Mouse (Mus musculus) Muller cell, postnatal 12 days (primary cell): Measurements from ENCODE around the gene Gm49361.

Source experiments
- DNase-seq: peaks from one replicate; pipeline ENCODE4 v3.0.0-alpha.2; 2015; ENCODE audit errors: inconsistent ontology term

Gene Gm49361

GRCm38 (mm10) chr14:57730527-57730926 is 15.4 kb downstream of the Gm49361 start:
- DNase-seq: peak; percentile 80

GRCm38 (mm10) chr14:57729975-57730499 is 15.9 kb downstream of the Gm49361 start:
- peak; percentile 65 for DNase-seq

- no peak for DNase-seq
Observed at GRCm38 (mm10) chr14:57729364-57729763, 16.5 kb downstream of the Gm49361 start.

GRCm38 (mm10) chr14:57726172-57726571 is 19.7 kb downstream of the Gm49361 start:
- DNase-seq: no peak

- no peak for DNase-seq
Observed at GRCm38 (mm10) chr14:57724473-57724872, 21.4 kb downstream of the Gm49361 start.

GRCm38 (mm10) chr14:57718245-57718644 is 27.7 kb downstream of the Gm49361 start:
- no peak for DNase-seq

GRCm38 (mm10) chr14:57716601-57717245 is 29.2 kb downstream of the Gm49361 start:
- peak; percentile 92 for DNase-seq

GRCm38 (mm10) chr14:57712884-57713283 is 33.0 kb downstream of the Gm49361 start:
- DNase-seq: no peak

GRCm38 (mm10) chr14:57711059-57711458 is 34.8 kb downstream of the Gm49361 start:
- no peak for DNase-seq

- peak; percentile 66 for DNase-seq
Observed at GRCm38 (mm10) chr14:57709171-57709570, 36.7 kb downstream of the Gm49361 start.

GRCm38 (mm10) chr14:57708580-57708979 is 37.3 kb downstream of the Gm49361 start:
- peak; percentile 38 for DNase-seq

- peak; percentile 84 for DNase-seq
Observed at GRCm38 (mm10) chr14:57707100-57707893, 38.6 kb downstream of the Gm49361 start.

- no peak for DNase-seq
Observed at GRCm38 (mm10) chr14:57706760-57707099, 39.2 kb downstream of the Gm49361 start.

- no peak for DNase-seq
Observed at GRCm38 (mm10) chr14:57705759-57706158, 40.1 kb downstream of the Gm49361 start.

- no peak for DNase-seq
Observed at GRCm38 (mm10) chr14:57705075-57705474, 40.8 kb downstream of the Gm49361 start.

GRCm38 (mm10) chr14:57701915-57702477 is 43.9 kb downstream of the Gm49361 start:
- peak; percentile 39 for DNase-seq

- DNase-seq: no peak
Observed at GRCm38 (mm10) chr14:57699461-57699970, 46.4 kb downstream of the Gm49361 start.

GRCm38 (mm10) chr14:57699016-57699415 is 46.9 kb downstream of the Gm49361 start:
- no peak for DNase-seq

GRCm38 (mm10) chr14:57696066-57696465 is 49.8 kb downstream of the Gm49361 start:
- no peak for DNase-seq

GRCm38 (mm10) chr14:57695550-57695949 is 50.4 kb downstream of the Gm49361 start:
- no peak for DNase-seq

- no peak for DNase-seq
Observed at GRCm38 (mm10) chr14:57694246-57694645, 51.7 kb downstream of the Gm49361 start.

- no peak for DNase-seq
Observed at GRCm38 (mm10) chr14:57692517-57693130, 53.3 kb downstream of the Gm49361 start.
